Mouse (Mus musculus) megakaryocyte, embryonic 14.5 days (primary cell): ENCODE results near the gene Cltb.

Source experiments
- FLI1 ChIP-seq: IDR thresholded peaks from 2 replicates; pipeline ENCODE4 v1.6.1; 2012; ENCODE audit warnings: low read length, inconsistent platforms, mixed read lengths
- GATA1 ChIP-seq: IDR thresholded peaks from 3 replicates; pipeline ENCODE4 v1.6.1; 2012; ENCODE audit warnings: mixed read lengths, low read length, inconsistent platforms, borderline replicate concordance

- no peak for TF ChIP-seq GATA1
- TF ChIP-seq FLI1 = no peak
These were observed 20.9 kb downstream of the Cltb start, which contains the start of the genes Nop16 and Higd2a for GRCm38 (mm10) chr13:54589996-54590951.
